Mouse (Mus musculus) bone marrow macrophage, adult 2 months (primary cell): Measurements from ENCODE around the gene Tpbgl. TPM values are rescaled to one million over a fixed set of nuclear protein-coding genes. Genes with fewer than 3 reads are reported as not detected.

ENCODE experiments used
- H3K27ac ChIP-seq: 2 replicates; pipeline ENCODE4 v1.5.1; 2012; ENCODE audit warnings: low read depth, low read length; ENCODE audit not compliant: insufficient read depth
- H3K4me1 ChIP-seq: 2 replicates; pipeline ENCODE4 v1.6.1; 2012; ENCODE audit warnings: low read length; ENCODE audit not compliant: control insufficient read depth, insufficient read depth
- H3K4me3 ChIP-seq: 2 replicates; pipeline ENCODE4 v1.5.1; 2012; ENCODE audit warnings: mild to moderate bottlenecking, low read length, moderate library complexity; ENCODE audit not compliant: insufficient read depth
- CTCF ChIP-seq: IDR thresholded peaks from 2 replicates; pipeline ENCODE4 v1.5.1; 2012; ENCODE audit warnings: low read depth, mild to moderate bottlenecking, low read length, moderate library complexity
- POLR2A ChIP-seq: IDR thresholded peaks from 2 replicates; pipeline ENCODE4 v1.6.1; 2012; ENCODE audit warnings: mild to moderate bottlenecking, low read depth, low read length, borderline replicate concordance
- polyA plus RNA-seq: library from polyadenylated mRNA; stranded (reverse); fragments of >200 nt; gene quantifications from 2 replicates; pipeline ENCODE4 v1.2.4, GENCODE M21; 2012; ENCODE audit not compliant: missing spikeins, insufficient read depth, insufficient read length

Tpbgl gene
- polyA plus RNA-seq, 1 experiment = 0.78 TPM

DNA sequence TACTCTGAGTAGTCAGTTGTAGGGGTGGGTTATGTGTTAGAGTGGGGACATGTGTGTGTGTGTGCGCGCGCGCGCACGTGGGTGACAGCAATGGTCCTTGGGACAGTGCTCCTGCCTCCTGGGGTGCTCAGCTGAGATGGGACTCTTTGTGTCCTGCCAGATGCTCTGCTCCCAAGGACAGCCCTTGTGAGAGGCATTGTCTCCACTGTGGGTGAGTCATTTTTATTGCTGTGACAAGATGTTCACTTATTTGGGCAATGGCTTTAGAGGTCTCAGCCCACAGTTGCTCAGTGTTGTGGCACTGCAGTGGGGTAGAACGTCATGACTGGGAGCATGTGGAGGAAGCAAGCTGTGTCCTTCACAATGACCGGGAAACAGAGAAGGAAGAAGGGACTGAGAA, 40.9 kb downstream of the Tpbgl start:
- Histone ChIP-seq H3K27ac (no peak overlapping the region), H3K4me3 (no peak overlapping the region), H3K4me1 (no peaks in the 10 kb centered on the region; the same call in 1 of the 2 replicates)
- TF ChIP-seq POLR2A (no peak), CTCF (no peak)

DNA sequence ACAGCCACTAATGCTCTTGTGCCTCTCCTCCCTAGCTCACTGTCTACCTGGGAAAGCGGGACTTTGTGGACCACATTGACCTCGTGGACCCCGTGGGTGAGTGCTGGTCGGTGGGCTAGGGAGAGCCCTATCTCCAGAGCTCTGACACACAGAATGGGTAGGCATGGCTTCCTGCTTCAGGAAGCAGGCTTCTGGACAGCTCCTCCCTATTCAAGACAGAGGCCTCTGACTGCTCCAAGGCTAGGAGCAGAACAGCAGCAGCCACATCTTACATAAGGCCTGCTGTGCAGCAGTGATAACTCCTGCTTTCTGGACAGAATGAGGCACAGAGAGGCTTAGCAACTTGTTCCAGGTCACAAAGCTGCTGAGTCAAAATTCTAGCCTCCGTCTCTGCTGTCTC, 43.3 kb downstream of the Tpbgl start:
- TF ChIP-seq POLR2A (no peak), CTCF (no peak)
- H3K4me3 ChIP-seq = no peak overlapping the region
- H3K4me1 ChIP-seq = peaks cover 16% of the 10 kb centered on the region
- H3K27ac ChIP-seq = no peak overlapping the region

DNA sequence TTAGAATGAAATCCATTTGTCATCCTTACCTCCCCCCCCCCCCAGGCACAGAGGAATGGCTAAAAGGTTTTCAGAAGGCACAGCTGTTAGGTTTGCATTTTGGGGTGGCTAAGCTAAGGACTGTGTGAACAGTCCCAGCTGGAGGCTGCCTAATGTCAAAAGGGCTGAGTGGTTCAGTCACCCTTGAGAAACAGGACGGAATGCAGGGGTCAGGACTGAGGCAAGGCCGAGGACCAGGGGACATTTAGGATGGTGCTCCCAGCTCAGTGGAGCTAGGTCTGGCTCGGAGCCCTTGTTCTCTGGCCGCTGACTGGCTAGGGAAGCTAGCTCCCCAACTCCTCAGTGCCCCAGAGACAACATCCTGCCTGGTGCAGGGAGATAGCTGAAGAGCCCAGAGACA, 44.0 kb downstream of the Tpbgl start:
- H3K27ac ChIP-seq = no peak overlapping the region
- TF ChIP-seq POLR2A = no peak
- no peak for TF ChIP-seq CTCF
- H3K4me1 ChIP-seq = peaks cover 16% of the 10 kb centered on the region
- no peak overlapping the region for H3K4me3 ChIP-seq

DNA sequence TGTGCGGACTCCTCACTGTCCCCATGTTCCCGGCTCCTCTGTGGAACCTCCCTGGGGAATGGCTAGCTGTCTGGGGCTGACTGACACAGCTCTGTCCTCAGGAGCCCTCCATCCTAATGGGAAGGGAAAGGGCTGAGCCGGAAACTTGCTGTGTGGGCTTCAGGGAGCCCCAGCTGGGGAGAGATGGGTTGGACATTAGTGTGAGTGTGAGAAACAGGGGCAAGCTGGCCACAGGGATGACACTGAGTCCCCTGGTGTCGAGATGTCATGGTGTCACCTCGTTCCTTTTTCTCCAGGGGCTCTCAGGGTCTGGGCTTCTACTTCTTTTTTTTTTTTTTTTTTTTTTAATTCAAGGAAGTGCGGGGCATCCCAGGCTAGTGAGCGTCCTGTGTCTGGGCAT, 44.6 kb downstream of the Tpbgl start:
- TF ChIP-seq CTCF (no peak), POLR2A (no peak)
- Histone ChIP-seq H3K4me3 (no peak overlapping the region), H3K4me1 (peaks cover 16% of the 10 kb centered on the region), H3K27ac (no peak overlapping the region)

DNA sequence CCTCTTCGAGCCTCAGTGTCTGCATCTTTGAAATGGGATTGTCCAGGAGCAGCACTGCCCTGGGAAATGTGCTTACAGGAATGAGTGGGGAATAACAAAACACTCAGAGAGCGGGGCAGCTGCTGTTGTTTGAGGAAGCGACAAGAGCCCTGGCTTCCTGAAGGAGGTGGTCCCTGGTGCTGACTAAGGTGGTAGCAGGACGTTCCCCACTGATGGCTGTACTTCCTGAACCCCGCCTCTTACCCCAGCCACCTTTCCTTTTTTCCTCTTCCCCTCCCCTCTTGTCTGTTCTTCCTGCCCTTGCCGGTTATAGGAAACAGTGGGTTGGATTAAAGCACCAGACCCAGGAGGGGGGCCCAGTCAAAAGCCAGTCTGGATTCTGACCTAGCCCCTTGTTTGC, 46.7 kb downstream of the Tpbgl start:
- Histone ChIP-seq H3K4me1 (peaks cover 16% of the 10 kb centered on the region), H3K27ac (no peak overlapping the region), H3K4me3 (no peak overlapping the region)
- no peak for TF ChIP-seq CTCF
- no peak for TF ChIP-seq POLR2A

DNA sequence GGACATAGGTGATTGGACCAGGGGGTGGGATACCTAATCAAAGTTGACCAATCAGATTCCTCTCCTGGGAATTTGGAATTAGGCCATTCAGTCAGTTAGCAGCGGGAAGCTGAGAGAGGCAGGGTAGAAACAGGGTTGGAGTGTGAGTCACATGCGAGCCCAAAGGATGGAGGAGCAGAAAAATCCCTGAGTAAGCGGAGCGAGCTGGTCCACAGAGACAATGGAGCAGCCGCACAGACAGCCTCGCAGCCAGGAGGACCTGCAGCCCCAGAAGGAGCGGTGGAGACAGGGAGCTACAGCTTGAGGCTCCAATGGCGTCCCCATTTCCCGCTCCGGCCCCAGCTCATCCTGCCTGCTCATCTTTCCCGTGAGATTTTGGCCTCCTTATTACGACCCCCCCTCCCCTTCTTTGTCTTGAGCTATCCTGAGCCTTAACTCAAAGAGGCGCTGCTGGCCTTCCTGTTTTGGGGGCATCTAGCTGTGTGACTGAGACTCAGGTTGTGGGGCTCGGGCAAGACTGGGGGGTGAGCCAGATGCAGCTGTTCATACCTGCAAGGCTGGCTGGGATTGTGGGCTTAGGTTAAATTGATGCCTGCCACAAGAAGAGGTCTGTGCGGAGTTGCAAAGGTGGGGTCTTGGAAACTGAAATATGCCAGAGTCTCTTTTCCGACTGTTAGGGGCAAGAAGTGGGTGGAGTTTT, 47.3 kb downstream of the Tpbgl start:
- peaks cover 16% of the 10 kb centered on the region for H3K4me1 ChIP-seq
- no peak overlapping the region for H3K27ac ChIP-seq
- TF ChIP-seq CTCF (no peak), POLR2A (no peak)

DNA sequence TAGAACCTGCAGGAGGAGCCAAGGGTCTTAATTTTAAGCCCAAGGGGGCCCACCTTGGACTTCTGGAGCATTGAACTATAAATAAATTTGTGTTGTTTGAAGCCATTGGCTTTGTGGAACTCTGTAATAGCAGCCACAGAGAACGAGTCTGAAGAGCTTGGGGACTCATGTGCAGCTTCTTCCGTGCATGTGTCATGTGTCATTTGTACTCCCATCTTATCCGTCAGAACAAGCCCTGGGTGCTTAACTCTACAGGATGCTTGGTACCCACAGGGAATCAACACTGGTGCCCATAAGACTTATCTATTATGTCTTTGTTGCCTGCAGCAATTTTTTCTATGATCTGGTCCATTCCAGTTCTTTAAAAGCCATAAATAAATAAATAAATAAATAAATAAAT, 48.7 kb downstream of the Tpbgl start:
- TF ChIP-seq POLR2A (no peak), CTCF (no peak)
- H3K4me1 ChIP-seq = peaks cover 16% of the 10 kb centered on the region

More for the DNA sequence above, 47.3 kb downstream of the Tpbgl start:
- H3K4me3 ChIP-seq = no peak overlapping the region

More for the DNA sequence above, 48.7 kb downstream of the Tpbgl start:
- Histone ChIP-seq H3K4me3 (no peak overlapping the region), H3K27ac (no peak overlapping the region)

Other genes starting within 250 kb of the Tpbgl start
- gene Gdpd5, start 245.7 kb downstream of the Tpbgl start, polyA plus RNA-seq = 11.1 and 13.8 TPM in 2 replicates
- gene Klhl35, start 161.1 kb downstream of the Tpbgl start, polyA plus RNA-seq = 0.63 TPM in 1 of 2 replicates, not detected in the other
- gene Rps3, start 143.4 kb downstream of the Tpbgl start, polyA plus RNA-seq = 1,023 and 1,161 TPM in 2 replicates
- gene Arrb1, start 91.6 kb downstream of the Tpbgl start, polyA plus RNA-seq = 127 and 135 TPM in 2 replicates
- gene Slco2b1, start 84.2 kb upstream of the Tpbgl start, polyA plus RNA-seq = 7.2 and 8.6 TPM in 2 replicates
- not detected in 2 replicates for gene Olfr520, start 103.2 kb upstream of the Tpbgl start, polyA plus RNA-seq
- not detected in 2 replicates for gene Olfr521, start 136.4 kb upstream of the Tpbgl start, polyA plus RNA-seq
- 1.2 and 1.6 TPM in 2 replicates for gene Neu3, start 201.3 kb upstream of the Tpbgl start, polyA plus RNA-seq
- not detected in 2 replicates for gene Xrra1, start 232.0 kb upstream of the Tpbgl start, polyA plus RNA-seq
- gene Spcs2, start 236.4 kb upstream of the Tpbgl start, polyA plus RNA-seq = 127 and 130 TPM in 2 replicates